In the genomic region with DNA sequence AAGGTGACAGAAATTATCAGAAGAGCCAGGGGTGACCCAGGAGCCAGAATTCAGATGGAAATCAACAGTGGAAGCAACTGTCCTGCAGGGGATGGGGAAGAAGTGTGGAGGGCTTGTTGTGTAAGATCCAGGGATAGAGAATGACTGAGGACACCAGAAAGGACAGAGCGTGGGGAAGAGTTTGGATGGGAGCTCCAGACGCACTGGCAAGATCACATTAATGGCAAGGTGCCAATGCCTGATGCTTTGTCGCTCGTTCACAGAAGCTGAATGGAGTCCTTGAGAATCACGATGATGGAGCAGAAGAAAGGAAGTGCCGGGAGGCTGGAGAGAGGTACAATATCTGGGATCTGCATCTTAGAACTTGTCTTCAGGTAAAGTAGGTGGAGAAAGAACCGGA, we compare ENCODE assay signal across 17 mouse cellular contexts.
DNase-seq lines count a peak whose midpoint lies in the region; ATAC-seq and TF ChIP-seq lines count a peak whose summit lies in the region.
"Had no signal": no experiment of that assay in that cellular context is flagged by ENCODE, and none has a peak within 500 bp of the region (broad histone marks: within the 10 kb centered on the region; RNA-seq: fewer than 3 reads in every experiment).

No protein-coding gene starts in this region.

- no peak overlapping the region for H3K4me3 ChIP-seq in forebrain, postnatal 0 days (ENCODE audit: low read depth, low read length)
- no peak overlapping the region for H3K4me3 ChIP-seq in forebrain, embryonic 11.5 days (ENCODE audit: low read depth, low read length)
- H3K4me3 ChIP-seq in layer of hippocampus, adult 2 months: no peak overlapping the region
- no peak overlapping the region for H3K4me3 ChIP-seq in midbrain, postnatal 0 days (ENCODE audit: low read depth, low read length)
- H3K4me3 ChIP-seq in midbrain, embryonic 13.5 days (replicated peaks): no peak overlapping the region
- H3K4me3 ChIP-seq: forebrain, embryonic 15.5 days; gastrocnemius, adult 2 months; hindbrain, embryonic 12.5 days; intestine, embryonic 15.5 days; stomach, embryonic 15.5 days had no signal

- H3K36me3 ChIP-seq in forebrain, postnatal 0 days (ENCODE audit: insufficient read depth): no peaks in the 10 kb centered on the region
- no peaks in the 10 kb centered on the region for H3K36me3 ChIP-seq in forebrain, embryonic 11.5 days (ENCODE audit: control insufficient read depth, insufficient read depth, low read length)
- H3K36me3 ChIP-seq in midbrain, postnatal 0 days (ENCODE audit: insufficient read depth, low read length): no peaks in the 10 kb centered on the region
- H3K36me3 ChIP-seq in midbrain, embryonic 13.5 days: no peaks in the 10 kb centered on the region
- H3K36me3 ChIP-seq: forebrain, embryonic 15.5 days; hindbrain, embryonic 12.5 days; intestine, embryonic 15.5 days; stomach, embryonic 15.5 days had no signal

- 41% methylated on average over 7 of the region's 7 CpGs for WGBS in forebrain, postnatal 0 days
- 89% methylated on average over 7 of the region's 7 CpGs for WGBS in forebrain, embryonic 11.5 days
- 73% methylated on average over 7 of the region's 7 CpGs for WGBS in midbrain, postnatal 0 days
- WGBS in midbrain, embryonic 13.5 days: 82% methylated on average over 7 of the region's 7 CpGs

- DNase-seq in forebrain, postnatal 0 days: peak; percentile 22
- no peak for DNase-seq in forebrain, embryonic 11.5 days (ENCODE audit: low spot score)
- DNase-seq in layer of hippocampus, postnatal 10 days (ENCODE audit: low spot score in 2 of 2): peak; percentile 14 to 21
- no peak for DNase-seq in layer of hippocampus, adult 2 months (ENCODE audit: low spot score in 2 of 2)
- peak; percentile 54 for DNase-seq in midbrain, postnatal 0 days (ENCODE audit: low spot score)
- DNase-seq in testis, postnatal 14 days (ENCODE audit: low spot score): no peak
- DNase-seq: cerebellum, adult 9-10 months; gastrocnemius, adult 2 months; kidney, postnatal 4 days; liver; liver, postnatal 0 days had no signal

- H3K9ac ChIP-seq in forebrain, postnatal 0 days: no peak overlapping the region
- no peak overlapping the region for H3K9ac ChIP-seq in forebrain, embryonic 11.5 days (ENCODE audit: low read length)
- no peak overlapping the region for H3K9ac ChIP-seq in midbrain, postnatal 0 days (replicated peaks; ENCODE audit: low read length, poor library complexity, severe bottlenecking)
- H3K9ac ChIP-seq in midbrain, embryonic 13.5 days (replicated peaks): no peak overlapping the region
- H3K9ac ChIP-seq: forebrain, embryonic 15.5 days; hindbrain, embryonic 12.5 days; intestine, embryonic 15.5 days; liver, postnatal 0 days; stomach, embryonic 15.5 days had no signal

- no peak overlapping the region for H3K4me2 ChIP-seq in forebrain, postnatal 0 days (ENCODE audit: low read depth)
- no peak overlapping the region for H3K4me2 ChIP-seq in forebrain, embryonic 11.5 days (ENCODE audit: low read depth, low read length, severe bottlenecking)
- H3K4me2 ChIP-seq in midbrain, postnatal 0 days (ENCODE audit: low read depth, low read length, poor library complexity, severe bottlenecking): no peak overlapping the region
- no peak overlapping the region for H3K4me2 ChIP-seq in midbrain, embryonic 13.5 days (replicated peaks)
- H3K4me2 ChIP-seq: forebrain, embryonic 15.5 days; hindbrain, embryonic 12.5 days; intestine, embryonic 15.5 days; stomach, embryonic 15.5 days had no signal

- H3K9me3 ChIP-seq in forebrain, postnatal 0 days (ENCODE audit: low read length): no peaks in the 10 kb centered on the region
- H3K9me3 ChIP-seq in forebrain, embryonic 11.5 days (ENCODE audit: control insufficient read depth, low read length): no peaks in the 10 kb centered on the region
- H3K9me3 ChIP-seq in midbrain, postnatal 0 days (ENCODE audit: low read length): no peaks in the 10 kb centered on the region
- no peaks in the 10 kb centered on the region for H3K9me3 ChIP-seq in midbrain, embryonic 13.5 days
- H3K9me3 ChIP-seq: forebrain, embryonic 15.5 days; hindbrain, embryonic 12.5 days; intestine, embryonic 15.5 days; stomach, embryonic 15.5 days had no signal

- ATAC-seq in forebrain, postnatal 0 days: no peak
- ATAC-seq in forebrain, embryonic 11.5 days (replicated peaks; ENCODE audit: low FRiP score): no peak
- ATAC-seq in midbrain, postnatal 0 days (ENCODE audit: low FRiP score): no peak
- no peak for ATAC-seq in midbrain, embryonic 13.5 days
- ATAC-seq: forebrain, embryonic 15.5 days; intestine, embryonic 15.5 days; liver, postnatal 0 days; midbrain, embryonic 16.5 days had no signal

- no peaks in the 10 kb centered on the region for H3K4me1 ChIP-seq in forebrain, postnatal 0 days (ENCODE audit: insufficient read depth)
- H3K4me1 ChIP-seq in forebrain, embryonic 11.5 days (replicated peaks; ENCODE audit: control insufficient read depth, insufficient read depth, low read length): no peaks in the 10 kb centered on the region
- no peaks in the 10 kb centered on the region for H3K4me1 ChIP-seq in midbrain, postnatal 0 days (ENCODE audit: insufficient read depth, low read length)
- H3K4me1 ChIP-seq in midbrain, embryonic 13.5 days (replicated peaks): no peaks in the 10 kb centered on the region
- H3K4me1 ChIP-seq: forebrain, embryonic 15.5 days; hindbrain, embryonic 12.5 days; intestine, embryonic 15.5 days; stomach, embryonic 15.5 days had no signal

- no peak for TF ChIP-seq CTCF in forebrain, postnatal 0 days (IDR thresholded peaks at IDR 0.05; ENCODE audit: low read depth)
- TF ChIP-seq CTCF in layer of hippocampus, adult 2 months (conservative IDR thresholded peaks at IDR 0.05): no peak
- TF ChIP-seq CTCF in midbrain, postnatal 0 days (IDR thresholded peaks at IDR 0.05): no peak

- H3K27me3 ChIP-seq in forebrain, postnatal 0 days (ENCODE audit: insufficient read depth, low read length): no peaks in the 10 kb centered on the region
- H3K27me3 ChIP-seq in forebrain, embryonic 11.5 days (ENCODE audit: control insufficient read depth, insufficient read depth, low read length): no peaks in the 10 kb centered on the region
- H3K27me3 ChIP-seq in midbrain, postnatal 0 days (ENCODE audit: insufficient read depth, low read length): no peaks in the 10 kb centered on the region
- no peaks in the 10 kb centered on the region for H3K27me3 ChIP-seq in midbrain, embryonic 13.5 days
- H3K27me3 ChIP-seq: forebrain, embryonic 15.5 days; hindbrain, embryonic 12.5 days; intestine, embryonic 15.5 days; stomach, embryonic 15.5 days had no signal

- H3K27ac ChIP-seq in forebrain, postnatal 0 days (ENCODE audit: low read depth, low read length): no peak overlapping the region
- H3K27ac ChIP-seq in forebrain, embryonic 11.5 days (ENCODE audit: low read depth, low read length): no peak overlapping the region
- H3K27ac ChIP-seq in layer of hippocampus, adult 2 months: no peak overlapping the region
- H3K27ac ChIP-seq in midbrain, postnatal 0 days (ENCODE audit: low read depth, low read length): no peak overlapping the region
- no peak overlapping the region for H3K27ac ChIP-seq in midbrain, embryonic 13.5 days
- H3K27ac ChIP-seq: forebrain, embryonic 15.5 days; gastrocnemius, adult 2 months; hindbrain, embryonic 12.5 days; intestine, embryonic 15.5 days; stomach, embryonic 15.5 days had no signal

Comparison
In these comparisons a context has a peak if more than half of its experiments do, and no peak if none do; other contexts are left out.
1. DNase-seq: peak in forebrain, postnatal 0 days (single experiment), layer of hippocampus, postnatal 10 days (2 of 2) and midbrain, postnatal 0 days (single experiment); none in forebrain, embryonic 11.5 days (single experiment), layer of hippocampus, adult 2 months (0 of 2) and testis, postnatal 14 days (single experiment).